Mouse (Mus musculus): ENCODE results near the gene Olfr224.
"Not testable (repeated sequence)": the region's sequence is repeated elsewhere in the genome, so short reads cannot be mapped to it uniquely, and the experiment has no call there.

Gene Olfr224

DNA sequence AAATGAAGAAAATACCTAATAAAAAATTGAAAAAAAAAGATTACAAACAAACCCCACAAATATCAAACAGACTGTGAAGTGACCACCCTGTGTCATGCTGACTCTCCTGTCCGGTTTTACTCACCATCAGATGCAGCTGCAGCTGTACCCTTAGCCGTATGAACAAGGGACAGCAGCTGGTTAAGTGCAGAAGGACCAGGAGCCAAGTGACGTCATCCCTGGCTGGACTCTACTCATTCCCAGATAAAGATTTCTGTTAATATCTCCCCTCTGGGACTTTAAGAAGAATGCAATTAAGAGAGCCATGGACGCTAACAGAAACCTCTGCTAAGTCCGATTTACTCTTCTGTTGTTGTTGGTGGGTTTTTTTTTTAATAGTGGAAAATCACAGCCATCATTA lies at the start of gene Olfr224:
Gene Olfr224, minus strand, starts transcription at position 149 of the 400 bp plus-strand sequence.
- no peak for DNase-seq

DNA sequence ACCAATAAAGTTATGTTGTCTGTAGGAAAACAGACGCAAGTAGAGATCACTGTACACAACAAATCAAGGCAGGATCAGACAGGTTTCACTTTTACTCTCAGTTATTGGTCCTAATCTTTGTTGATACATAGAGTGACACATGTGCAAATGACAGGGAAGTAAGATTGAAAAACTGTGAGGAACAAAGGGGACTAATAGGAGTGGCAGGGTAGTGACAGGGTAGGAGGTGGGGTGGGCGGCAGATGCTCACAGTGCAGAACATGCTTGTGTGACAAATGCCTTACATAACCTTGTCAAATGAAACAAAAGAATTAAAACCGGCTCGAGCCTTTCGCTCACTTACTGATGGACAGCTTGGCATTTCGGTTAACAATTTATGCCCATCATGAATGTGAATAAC lies 48.4 kb upstream of the Olfr224 start:
- peak; percentile 44 for DNase-seq

DNA sequence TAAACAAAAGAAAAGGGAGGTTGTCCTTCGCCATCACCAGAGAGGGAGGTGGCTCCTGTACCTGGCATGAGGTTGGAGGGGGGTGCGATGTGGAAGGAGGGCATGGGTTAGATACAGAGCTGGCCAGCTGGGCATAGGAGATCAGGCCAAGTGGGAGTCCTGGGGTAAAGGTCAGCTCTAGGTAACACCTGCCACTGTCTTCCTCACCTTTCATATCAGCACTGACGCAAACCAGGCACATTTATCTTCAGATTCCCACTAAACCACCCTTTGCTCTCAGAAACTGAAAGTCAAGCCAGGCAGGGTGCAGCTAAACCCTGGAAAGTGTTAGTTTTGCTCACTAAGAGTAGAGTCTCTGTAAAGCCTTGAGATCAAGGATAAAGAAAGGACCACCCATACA lies 48.0 kb upstream of the Olfr224 start:
- no peak for DNase-seq

DNA sequence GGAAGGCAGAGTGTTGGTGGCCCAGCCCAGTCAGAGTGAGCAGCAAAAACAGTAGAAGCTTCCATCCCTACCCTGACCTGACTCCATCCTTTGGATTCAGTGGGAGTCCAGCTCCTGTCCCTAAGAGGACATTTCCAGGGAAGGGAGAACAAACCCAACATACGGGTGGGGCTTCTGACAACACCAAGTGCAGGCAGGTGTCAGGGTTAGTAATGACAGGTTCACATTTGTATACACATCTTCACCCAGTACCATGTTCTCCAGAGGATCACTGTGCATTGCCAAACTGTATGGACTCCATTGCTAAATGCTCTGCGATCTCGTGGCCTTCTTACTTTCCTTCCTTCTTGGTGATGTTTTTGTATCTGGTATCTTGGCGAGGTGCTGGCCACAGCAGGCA lies 45.6 kb upstream of the Olfr224 start, which contains the start of gene 2210407C18Rik:
Gene 2210407C18Rik, minus strand, starts transcription at position 101 of the 400 bp plus-strand sequence.
- no peak for DNase-seq

DNA sequence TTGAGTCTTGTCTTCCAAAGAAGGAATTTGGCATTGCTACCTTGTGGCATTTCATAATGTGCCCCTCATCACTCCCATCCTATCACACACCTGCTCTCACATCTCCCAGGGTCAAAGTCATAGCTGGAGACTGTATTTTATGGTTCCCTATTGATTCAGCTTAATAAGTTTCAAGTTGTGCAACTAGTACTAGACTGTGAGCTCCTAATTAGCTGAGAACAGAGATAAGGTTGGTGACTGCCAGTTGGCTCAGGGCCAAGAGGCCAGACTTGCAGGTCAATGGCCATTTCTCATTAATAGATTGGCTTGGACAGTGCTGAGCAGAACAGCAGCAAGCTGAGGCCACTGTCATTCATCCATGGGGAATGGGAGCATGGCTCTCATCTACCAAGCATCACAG lies 44.2 kb upstream of the Olfr224 start:
- no peak for DNase-seq

DNA sequence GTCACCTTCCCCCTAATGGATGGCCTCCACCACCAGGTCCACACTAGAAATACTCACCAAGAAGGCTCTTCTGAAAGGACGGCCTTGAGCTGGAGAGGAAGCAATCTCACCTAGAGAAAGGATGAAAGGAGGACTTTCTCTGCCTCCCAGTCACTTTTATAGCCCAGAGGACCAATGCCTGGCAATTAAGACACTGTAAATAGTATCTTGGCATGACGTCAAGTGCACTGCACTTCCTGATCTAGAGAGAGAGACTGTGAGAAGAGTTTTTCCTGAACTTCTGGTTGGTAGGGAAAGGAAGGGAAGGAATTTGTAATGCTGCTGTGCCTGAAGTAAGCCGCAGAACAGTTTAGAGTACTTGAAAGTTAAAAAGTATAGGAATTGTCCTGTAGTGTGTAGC lies 43.0 kb upstream of the Olfr224 start:
- DNase-seq, result no peak

DNA sequence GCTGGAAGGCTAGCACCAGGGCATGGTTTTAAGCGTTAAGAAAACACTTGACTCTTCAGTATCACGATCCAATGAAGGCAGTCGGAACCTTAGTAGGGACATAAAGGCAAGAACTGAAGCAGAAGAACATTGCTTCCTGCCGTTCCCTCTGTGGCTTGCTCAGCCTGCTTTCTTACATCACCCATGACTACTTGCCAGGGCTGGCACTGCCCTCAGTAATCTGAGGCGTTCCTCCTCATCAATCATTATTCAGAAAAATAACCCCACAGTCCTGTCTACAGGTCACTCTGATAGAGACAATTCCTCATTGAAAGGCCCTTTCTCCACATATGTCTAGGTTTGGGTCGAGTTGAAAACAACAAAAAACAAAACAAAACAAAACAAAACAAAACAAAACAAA lies 36.7 kb upstream of the Olfr224 start:
- DNase-seq, result no peak

DNA sequence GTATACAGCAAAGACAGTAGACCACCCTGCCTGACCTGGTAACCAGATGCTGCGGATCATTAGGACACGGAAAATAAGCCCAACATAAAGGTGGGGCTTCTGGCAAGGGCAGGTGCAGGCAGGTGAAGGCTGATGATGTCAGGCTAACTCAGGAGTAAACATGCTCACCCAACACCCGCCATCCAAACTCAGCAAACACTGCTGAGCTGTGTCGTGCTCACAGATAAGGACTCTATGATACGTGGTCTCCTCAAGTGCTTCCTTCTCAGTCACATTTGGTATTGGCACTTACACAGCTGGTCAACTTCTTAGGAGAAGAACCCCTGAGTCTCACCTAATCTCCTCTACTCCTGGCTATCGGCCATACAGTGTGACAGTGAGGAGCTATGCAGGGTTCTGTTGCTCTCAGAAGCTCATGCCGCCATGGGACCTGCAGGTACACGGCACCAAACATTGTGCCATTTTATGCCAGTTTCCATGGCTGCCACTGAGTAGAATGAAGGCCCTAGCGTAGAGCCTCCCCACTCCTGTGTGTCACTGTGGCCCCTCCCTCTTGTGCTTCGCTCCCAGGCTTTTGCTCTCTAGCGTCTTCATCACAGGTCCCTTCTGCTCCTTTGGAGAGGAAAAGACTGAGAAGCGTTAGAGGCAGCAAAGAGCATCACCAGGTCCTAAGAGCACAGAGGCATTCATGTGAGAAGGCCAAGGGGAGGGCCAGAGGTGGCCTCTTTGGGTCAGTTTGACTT lies 36.0 kb upstream of the Olfr224 start:
- DNase-seq, result no peak

DNA sequence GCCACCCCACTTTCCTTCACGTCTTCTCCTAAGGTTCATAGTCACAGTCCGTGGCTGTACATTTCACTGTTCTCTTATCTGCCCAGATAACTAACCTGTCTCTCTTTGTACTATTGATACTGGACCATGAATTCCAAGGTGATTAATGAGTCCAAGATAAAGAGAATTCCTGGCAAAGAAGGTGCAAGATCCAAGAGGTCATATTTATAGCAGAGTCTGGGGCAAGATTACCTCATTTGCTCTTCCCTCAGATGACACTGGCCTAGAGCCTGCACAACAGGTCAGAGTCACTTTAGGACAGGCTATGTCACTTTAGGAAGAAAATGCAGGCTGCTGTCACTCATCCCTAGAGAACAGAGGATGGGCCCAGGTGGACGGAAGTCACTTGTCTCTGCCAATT lies 34.9 kb upstream of the Olfr224 start:
- no peak for DNase-seq

DNA sequence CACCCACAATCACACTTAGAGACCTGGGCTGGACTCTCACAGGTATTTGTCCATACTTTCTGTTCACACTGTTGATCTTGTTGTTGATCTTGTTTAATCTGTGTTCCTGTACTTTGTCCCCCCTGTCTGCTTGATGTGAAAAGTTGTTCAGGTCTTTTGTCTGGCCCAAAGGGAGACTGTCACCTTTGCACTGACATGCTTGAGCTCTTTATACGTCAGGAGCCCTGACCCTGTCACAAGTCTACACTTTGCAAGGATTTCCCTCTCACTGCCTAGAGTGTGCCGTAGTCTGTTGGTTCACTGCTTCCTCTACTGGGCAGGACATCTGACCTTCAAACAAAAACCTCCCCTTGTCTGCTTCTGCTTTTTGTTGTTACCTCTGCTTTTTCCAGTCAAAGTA lies 34.3 kb upstream of the Olfr224 start:
- no peak for DNase-seq

DNA sequence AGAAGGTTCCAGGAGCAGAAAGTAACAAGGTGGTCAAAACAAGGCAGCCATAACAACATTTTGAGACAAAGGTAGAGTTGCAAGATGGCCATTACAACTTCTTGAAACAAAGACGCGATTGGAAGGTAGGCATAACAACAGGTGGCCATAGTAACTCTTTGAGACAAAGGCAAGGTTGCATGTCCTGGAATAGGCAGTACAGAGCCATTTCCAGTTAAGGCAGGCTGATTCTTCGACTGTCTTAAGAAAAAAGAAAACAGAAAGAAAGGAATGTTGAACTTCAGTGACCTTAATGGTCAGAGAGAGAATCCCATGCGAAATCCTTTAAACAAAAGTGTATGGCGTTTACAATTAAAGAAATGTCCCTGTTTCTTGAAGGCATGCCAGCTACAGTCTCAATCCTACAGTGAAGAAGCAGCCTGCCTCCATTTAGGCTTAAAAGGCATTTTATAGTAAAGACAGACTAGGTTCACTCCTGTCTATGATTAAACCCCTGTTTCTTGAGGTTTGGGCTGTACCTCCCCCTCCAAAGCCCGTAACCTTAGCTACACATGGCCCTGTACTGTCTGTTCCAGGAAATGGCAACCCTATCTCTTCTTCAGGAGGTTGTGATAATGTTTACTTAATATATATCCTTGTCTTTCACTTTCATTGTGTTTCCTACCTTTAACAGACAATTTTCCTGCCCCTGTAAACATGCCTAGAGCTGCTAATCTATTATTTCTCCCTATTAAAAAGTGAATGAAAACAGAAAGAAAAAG lies 32.6 kb upstream of the Olfr224 start:
- no peak for DNase-seq

DNA sequence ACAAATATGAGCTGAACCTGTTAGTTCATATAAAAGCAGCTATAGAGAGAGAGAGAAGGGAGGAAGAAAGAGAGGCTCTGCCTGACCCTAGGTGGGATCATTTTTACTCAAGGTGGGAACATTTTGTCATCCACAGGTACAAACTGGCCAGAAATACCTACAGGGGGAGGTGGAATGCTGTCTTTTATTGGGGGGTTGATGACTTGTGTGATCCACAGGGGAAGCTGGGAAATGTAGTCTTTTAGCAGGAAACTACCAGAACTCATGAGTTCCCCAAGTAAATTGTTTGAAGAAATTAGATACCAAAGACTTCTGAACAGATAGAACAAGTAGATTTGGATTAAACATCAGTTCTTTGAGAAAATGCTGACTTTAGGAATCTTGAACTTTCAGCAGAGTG lies 31.7 kb upstream of the Olfr224 start:
- DNase-seq, result no peak

DNA sequence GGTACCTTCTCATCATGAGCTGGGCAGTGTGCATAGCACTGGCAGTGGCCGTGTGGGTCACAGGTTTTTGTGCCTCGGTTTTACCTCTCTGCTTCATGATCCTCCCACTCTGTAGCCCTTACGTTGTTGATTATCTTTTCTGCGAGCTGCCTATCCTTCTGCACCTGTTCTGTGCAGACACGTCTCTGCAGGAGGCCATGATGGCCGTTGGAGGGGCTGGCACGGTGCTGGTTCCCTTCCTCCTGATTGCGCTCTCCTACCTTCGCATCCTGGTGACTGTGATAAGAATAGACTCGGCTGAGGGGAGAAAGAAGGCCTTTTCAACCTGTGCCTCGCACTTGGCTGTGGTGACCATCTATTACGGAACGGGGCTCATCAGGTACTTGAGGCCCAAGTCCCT lies 27.5 kb upstream of the Olfr224 start:
- no peak for DNase-seq

DNA sequence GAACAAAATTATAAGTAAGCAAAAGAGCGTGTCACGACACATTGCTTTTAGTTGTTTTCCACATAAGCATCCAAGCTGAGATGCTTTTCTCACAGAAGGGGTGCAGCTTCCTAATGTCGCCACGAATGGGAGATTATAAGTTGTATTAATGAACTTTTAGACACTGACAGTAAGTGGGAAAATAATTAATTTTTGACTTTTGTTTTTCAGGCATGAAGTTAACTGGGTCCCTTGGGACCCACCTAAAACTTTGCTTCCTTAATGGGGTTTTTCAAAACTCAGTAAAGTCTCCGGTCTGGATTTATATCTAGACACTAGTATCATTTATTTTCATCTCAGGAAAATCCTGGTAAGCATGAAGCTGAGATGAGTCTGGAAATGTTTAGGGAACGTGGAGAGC lies 24.5 kb upstream of the Olfr224 start, which contains the start of gene Olfr324:
Gene Olfr324, plus strand, starts transcription at position 301 of the 400 bp plus-strand sequence.
- DNase-seq, result no peak

DNA sequence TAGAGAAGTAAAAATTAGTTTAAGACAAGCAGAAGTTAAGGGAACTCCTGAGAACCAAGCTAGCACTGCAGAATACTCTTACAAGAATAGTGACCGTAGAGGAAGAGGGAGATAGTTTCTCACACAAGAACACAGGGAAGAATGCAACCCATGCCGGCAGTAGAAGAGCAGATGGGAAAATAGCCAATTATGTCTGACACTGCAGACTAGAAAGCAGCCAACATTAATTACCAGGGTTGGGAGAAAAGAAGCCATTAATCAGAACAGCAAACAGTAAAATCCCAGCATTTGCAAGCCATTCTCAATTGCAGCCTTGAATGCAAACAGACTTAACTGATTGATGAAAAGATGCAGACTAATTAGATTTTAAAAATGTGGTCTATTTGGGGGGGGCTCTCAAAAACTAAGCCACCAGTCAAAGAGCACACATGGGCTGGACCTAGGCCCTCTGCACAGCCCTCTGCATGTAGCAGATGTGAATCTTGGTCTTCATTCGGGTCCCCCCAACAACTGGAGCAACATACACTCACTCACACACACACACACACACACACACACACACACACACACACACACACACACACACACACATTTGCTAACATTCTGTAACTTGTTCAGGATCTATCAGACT lies 18.4 kb upstream of the Olfr224 start:
- DNase-seq, result no peak

DNA sequence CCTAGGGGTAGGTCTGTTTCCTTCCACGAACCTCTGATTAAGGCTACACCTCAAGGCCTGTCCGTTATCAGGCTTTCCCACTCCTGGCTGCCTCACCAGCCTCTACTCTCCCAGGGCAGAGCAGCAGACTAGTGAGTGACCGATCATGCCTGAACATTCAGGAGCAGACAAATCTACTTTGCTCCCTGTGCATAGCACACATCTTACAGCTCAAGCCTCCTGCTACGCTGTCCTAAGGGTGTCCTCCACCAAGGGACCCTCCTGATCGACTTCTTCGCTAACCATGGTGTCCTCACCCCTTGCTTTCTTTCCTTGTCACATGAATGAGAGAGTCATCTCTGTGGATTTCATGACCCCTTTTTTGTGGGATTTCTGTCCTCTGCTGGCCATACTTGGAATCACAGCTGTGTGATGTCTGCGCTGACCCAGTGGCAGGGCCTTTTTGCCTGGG lies 17.6 kb upstream of the Olfr224 start:
- no peak for DNase-seq

DNA sequence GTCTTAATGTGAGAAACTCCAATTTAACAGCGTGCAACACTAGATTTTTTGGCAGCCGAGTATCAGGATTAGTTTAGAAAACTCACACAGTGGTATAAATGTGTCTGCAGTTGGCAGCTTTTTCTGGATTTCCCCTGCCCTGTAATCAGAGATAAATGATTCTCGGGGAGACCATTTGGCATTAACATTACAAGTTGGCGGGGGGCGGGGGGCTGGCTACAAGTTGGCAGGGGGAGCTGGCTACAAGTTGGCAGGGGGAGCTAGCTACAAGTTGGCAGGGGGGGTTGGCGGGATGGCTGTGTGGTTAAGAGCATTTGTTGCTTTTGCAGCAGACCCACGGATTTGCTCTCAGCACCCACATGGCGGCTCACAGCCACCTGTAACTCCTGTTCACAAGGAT lies 8.3 kb upstream of the Olfr224 start:
- peak; percentile 37 for DNase-seq

DNA sequence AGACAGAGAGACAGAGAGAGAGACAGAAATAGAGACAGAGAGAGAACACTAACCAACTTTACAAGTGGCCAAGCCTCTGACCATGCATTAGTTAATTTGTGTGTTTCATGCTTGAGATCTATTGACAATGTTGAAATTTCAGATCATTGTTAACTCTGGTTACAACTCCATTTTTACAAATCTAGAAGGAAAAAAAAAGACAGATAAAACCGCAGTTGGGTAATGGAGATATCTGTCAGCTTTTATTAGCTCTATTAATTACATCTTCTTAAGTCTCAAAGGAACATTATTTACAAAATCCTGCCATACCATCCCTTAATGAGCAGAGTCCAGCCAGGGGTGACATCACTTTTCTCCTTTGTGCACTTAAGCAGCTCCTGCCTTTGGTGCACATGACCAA lies 7.1 kb upstream of the Olfr224 start, which contains the start of gene Olfr325:
Gene Olfr325, plus strand, starts transcription at position 301 of the 400 bp plus-strand sequence.
- DNase-seq, result no peak

DNA sequence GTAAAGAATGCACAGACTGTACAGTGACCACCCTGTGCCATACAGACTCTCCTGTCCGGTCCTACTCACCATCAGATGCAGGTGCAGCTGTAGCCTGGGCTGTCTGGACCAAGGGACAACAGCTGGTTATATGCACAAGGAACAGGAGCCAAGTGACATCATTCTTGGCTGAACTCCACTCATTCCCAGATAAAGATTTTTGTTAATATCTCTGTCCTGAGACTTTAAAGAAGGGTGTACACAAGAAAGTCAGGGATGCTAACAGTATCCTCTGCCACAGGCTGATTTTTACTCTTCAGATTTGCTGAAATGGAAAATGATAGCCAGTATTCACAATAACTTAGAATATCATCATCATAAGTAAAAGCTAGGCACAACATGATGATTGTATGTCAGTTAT lies 14.8 kb downstream of the Olfr224 start, which contains the start of gene Olfr328:
Gene Olfr328, minus strand, starts transcription at position 101 of the 400 bp plus-strand sequence.
- no peak for DNase-seq

DNA sequence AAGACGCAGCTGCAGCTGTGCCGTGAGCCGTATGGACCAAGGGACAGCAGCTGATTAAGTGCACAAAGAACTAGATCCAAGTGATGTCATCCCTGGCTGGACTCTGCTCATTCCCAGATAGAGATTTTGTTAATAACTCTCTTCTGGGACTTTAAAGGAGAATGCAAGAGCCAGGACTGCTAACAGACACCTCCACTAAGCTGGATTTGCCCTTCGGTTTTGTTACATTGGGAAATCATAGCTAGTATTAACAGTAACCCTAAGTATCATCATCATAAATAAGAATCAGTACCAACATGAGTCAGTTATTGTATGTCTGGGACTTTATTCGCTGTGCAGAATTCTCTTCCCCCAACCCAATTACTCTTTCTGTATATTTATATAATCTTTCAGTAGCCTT lies 24.0 kb downstream of the Olfr224 start, which contains the start of gene Olfr329-ps:
Gene Olfr329-ps, minus strand, starts transcription at position 101 of the 400 bp plus-strand sequence.
- DNase-seq, result no peak

DNA sequence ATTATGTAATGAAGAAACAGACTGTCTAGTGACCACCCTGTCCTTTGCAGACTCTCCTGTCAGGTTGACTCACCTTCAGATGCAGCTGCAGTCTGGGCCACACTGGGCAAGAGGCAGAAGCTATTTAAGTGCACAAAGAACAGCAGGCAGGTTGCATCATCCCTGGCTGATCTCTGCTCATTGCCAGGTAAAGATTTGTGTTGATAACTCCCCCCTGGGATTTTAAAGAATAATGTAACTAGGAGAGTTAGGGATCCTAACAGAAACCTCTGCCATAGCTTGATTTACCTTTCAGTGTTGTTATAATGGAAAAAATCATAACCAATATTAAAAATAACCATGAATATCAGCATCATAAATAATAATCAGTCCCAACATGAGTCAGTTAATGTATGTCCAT lies 35.6 kb downstream of the Olfr224 start, which contains the start of gene Olfr330:
Gene Olfr330, minus strand, starts transcription at position 101 of the 400 bp plus-strand sequence.
- not testable (repeated sequence) for DNase-seq

DNA sequence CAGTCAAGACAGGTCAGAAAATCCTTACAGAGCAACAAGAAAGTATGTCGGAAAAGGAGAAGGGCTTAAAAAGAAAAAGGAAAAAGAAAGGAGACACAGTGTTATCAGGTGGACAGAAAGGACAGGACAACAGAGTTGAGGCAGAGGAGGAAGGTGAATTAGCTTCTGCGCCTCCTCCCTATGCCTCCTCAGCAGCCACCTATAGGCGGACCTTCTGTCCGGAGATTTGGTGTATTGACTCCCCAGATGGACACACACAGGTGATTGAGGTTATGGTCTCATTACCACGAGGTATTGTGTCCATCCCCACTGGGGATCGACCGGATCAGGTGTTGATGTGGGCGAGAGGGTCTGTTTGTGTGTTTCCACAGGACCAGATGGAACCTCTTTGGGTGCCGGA lies 50.6 kb downstream of the Olfr224 start:
- peak; percentile 8 for DNase-seq

DNA sequence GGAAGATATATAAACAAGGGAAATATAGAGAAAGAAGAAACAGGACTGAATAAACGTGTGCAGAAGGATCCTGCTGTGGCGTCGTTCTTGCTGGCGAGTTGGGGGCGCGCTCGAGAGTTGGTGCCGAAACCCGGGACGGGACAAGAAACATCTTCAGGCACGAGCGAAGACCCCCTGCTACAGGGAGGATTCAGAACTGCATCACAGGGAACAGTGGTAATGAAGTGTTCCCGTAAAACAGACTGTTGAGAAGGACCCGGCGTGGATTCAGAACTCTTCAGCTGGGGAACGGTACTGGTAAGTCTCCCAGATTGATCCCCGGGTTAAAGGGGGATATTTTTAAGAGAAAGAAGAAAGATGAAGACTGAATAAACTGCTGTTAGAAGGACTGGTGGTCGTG lies 51.4 kb downstream of the Olfr224 start:
- peak; percentile 53 for DNase-seq

Data from layer of hippocampus, adult 9-11 months (tissue).